Mouse (Mus musculus) left cerebral cortex, postnatal 25 days (tissue): Measurements from ENCODE around the gene Osbp. TPM values are rescaled to one million over a fixed set of nuclear protein-coding genes. Genes with fewer than 3 reads are reported as not detected.
A peak's percentile ranks its signal among the peaks of the same experiment; 100 is the strongest.
"Not testable (repeated sequence)": the region's sequence is repeated elsewhere in the genome, so short reads cannot be mapped to it uniquely, and the experiment has no call there.

Experiments
- DNase-seq, 2 experiments: peaks; one replicate each; pipeline ENCODE4 v3.0.0; 2022; ENCODE audit warnings: low spot score in 2 of 2, mixed read lengths in 1 of 2
- intact Hi-C: fragments of 180-260 bp; cut with DNase I; formaldehyde crosslinking; loops from one replicate; pipeline ENCODE4 v1.15.1; 2025
- total RNA-seq, 2 experiments: library from RNA; stranded (reverse); gene quantifications; 2 replicates each; pipeline ENCODE4 v1.2.3; 2021

Osbp gene
- total RNA-seq, 2 experiments from 2014 or later = 55.3 to 58.9 TPM

DNA sequence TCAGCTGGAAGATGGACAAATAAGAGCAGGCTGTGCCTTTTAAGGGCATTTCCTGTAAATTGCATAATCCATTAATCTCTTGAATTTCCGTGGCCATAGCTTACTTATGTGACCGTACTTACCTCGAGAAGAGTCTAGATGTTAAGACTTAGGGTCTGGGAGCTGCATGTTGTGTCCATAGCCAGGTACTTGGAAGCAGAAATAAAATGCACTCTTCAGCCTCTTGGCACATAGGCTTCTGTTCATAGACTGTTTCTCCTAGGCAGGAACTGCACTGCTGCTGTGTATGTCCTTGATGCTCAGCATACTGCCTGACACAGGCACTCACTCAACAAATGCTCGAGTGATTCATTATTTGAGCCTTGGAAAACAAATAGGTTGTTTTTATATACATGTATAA is 14.7 kb downstream of the Osbp start:
- DNase-seq = no peak
- intact Hi-C loops = loop anchor here (5.0 kb wide), 1 partner anchor 43 kb away; no protein-coding TSS in a partner anchor

DNA sequence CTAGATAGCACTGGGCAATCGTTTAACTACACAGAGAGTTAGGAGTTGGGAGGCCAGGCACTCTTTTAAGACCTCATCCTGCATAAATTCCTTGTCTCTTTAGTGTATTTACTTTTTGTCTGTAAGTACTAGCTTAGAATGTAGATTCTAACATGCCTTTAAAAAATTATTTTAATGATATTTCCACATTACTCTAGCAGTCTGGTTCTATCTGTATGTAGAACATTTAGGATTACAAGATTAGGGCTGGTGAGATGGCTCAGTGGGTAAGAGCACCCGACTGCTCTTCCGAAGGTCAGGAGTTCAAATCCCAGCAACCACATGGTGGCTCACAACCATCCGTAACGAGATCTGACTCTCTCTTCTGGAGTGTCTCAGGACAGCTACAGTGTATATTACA is 18.9 kb downstream of the Osbp start:
- intact Hi-C loops = loop anchor here (5.0 kb wide), 1 partner anchor 47 kb away; no protein-coding TSS in a partner anchor
- DNase-seq = not testable (repeated sequence)

DNA sequence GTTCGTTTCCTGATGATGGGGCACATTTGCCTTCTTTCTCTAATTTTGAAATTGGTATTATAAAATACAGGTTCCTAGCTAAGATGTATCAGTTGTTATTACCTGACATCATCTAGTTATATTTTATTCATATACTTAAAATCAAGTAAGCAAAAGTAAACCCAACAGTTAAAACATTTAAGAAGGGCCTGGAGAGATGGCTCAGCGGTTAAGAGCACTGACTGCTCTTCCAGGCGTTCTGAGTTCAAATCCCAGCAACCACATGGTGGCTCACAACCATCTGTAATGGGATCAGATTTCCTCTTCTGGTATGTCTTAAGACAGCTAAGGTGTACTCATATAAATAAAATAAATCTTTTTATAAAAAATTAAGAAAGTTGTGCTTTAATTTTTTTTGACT is 22.1 kb downstream of the Osbp start:
- intact Hi-C loops = no loop called here
- DNase-seq = no peak

DNA sequence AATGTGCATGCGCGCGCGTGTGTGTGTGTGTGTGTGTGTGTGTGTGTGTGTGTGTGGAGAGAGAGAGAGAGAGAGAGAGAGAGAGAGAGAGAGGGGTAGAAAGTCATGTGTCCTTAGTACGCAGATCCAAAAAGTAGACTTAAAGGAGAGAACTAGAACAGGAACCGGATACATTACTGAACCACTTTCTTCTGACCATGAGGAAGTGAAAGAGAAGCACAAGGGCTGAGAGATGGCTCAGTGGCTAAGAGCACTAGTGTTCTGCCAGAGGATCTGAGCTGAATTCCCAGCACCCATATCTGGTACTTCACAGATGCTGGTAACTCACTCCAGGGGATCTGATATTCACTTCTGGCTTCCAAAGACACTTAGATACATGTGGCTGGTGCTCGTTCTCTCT is 23.6 kb downstream of the Osbp start:
- intact Hi-C loops = no loop called here
- DNase-seq = no peak

DNA sequence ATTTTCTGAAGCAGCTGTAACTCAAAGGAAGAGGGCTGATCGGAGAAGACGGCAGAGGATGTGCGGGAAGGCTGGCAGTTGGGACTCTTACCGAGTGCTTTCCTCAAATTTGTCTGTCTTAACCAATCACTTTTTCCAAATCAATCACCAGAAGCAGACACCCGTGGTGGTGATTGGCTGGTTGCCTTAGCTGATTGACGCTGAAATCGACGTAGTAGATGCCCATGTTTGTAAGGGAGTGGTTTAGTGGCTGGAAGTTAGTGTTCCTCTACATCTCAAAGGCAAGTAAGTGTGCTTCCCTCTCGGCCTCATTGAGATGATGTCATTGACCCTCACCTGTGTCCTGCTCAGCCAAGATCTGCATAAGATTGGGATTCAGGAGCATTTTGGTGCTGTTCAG is 26.3 kb downstream of the Osbp start:
- DNase-seq = no peak
- intact Hi-C loops = loop anchor here (5.0 kb wide), 1 partner anchor 65 kb away; no protein-coding TSS in a partner anchor

DNA sequence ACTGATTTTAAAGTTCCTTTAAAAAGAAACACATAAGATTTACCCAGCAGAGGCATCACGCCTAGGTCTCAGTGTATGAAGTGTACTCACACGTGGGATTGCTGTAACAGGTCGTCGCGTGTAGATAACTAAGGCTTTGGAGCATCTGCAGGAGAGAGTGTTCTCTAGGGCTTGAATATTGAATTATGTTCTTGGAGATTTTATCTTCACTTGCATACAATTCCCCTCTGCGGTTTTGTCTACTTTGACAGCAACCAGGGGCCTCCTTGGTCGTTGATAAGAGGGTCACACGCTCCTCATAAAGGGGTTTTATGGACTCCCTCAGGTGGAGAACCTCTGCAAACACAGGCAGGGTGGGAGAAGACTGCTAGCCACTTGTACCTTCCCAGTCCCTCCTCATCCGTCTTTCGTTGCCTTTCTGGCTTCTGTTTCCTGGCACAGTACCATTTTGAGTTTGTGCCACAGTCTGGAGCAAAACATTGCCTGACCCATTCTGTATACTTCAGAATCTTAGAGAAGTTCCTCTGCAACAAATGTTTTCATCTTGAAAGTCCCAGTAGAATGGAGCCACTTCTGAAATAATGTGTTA is 26.8 kb downstream of the Osbp start:
- DNase-seq = no peak
- intact Hi-C loops = loop anchor here (5.0 kb wide), 1 partner anchor 65 kb away; no protein-coding TSS in a partner anchor

DNA sequence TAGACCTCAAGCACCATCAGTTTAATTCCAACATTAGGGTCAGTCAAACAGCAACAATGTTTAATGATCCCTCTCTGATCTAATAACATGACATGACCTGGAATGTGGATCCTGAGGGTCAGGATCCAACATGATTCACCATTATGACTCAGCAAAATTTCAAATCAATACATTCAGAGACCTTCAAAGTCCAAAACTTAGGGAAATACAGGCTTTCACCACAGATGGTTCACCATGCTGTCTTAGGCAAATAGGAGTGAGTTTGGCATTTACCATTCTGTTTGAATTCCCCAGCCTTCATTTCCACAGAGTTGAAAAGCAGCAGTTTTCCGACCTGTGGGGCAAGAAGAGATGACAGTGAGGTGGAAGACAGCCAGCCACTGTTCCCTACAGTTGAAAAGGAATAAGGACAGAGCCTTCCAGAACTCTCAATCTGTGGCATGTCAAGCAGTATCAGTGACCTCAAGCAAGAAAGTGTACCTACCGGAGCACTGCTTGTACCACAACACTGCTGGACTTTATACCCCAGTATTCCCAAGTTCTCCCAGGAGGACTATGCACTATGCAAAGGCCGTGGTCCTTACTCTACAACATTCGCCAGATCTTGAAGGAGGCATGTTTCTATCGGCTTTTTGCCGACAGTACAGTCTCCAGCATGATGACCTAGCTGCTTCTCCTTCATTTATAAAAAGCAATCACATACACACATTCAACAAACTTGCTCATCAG is 29.1 kb downstream of the Osbp start:
- intact Hi-C loops = loop anchor here (5.0 kb wide), 1 partner anchor 68 kb away; no protein-coding TSS in a partner anchor
- no peak for DNase-seq

DNA sequence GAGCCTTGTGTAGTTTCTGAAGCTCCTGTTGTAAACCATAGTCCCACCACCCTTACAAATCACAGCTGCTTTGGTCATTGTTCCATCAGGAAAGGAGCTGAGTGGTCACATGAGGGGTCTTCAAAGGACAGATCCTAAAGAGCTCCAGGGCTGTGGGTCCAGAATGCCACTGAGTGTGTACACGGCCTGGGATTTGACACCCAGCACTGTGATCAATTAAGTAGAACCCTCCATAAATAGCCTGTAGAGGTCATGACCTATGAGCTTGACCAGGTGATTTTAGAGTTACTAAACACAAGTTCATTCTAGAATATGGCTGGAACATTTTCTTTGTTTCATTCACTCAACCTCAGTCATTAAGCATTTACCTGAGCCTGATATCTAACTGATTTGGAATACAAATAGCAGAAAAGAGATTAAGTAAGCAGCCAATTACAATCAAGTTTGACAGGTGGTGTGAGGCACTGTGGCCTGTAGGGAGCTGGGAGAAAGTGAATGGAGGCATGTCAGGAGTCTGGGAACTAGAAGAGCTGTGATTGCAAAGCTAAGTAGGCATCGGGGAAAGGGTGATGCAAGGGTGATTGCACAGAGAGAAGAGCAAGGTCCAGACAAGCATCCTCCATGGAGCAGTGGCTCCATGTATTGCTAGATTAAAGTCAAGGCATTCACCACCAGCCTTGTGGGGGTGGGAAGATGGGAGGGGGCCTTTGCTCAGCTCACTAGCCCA is 30.1 kb downstream of the Osbp start:
- intact Hi-C loops = no loop called here
- no peak for DNase-seq

DNA sequence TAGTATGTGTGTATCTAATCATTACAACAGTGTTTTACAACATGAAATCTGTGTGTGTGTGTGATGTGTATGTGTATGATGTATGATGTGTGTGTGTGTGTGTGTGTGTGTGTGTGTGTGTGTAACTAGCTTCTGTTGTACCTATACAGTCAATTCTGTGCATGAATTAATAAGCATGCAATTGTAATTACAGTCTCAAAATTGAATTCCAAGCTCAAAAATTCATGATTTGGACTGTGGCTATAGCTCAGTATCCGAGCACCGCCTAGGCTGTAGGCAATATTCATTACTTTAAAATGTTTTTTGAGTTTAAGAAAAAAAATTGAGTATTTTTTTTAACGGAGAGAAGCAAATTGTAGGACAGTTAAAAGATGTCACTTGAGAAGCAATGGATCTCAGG is 35.9 kb downstream of the Osbp start:
- intact Hi-C loops = no loop called here
- DNase-seq = no peak

DNA sequence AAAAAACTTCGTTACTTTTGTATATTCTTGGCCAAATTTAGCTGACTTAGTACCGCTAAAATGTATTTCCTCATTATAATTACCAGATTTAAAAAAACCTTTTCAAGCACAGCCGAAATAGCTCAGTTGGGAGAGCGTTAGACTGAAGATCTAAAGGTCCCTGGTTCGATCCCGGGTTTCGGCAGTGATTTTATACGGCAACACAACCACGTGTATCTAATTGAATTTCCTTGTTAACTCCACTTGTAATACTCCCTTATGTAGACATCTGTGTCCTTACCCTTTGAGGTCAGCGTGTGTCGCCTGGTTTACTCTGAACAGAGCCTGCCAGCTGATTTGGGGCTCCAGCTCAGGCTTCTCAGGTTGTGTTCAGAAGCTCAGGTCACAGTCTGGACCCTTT is 36.4 kb downstream of the Osbp start:
- intact Hi-C loops = no loop called here

DNA sequence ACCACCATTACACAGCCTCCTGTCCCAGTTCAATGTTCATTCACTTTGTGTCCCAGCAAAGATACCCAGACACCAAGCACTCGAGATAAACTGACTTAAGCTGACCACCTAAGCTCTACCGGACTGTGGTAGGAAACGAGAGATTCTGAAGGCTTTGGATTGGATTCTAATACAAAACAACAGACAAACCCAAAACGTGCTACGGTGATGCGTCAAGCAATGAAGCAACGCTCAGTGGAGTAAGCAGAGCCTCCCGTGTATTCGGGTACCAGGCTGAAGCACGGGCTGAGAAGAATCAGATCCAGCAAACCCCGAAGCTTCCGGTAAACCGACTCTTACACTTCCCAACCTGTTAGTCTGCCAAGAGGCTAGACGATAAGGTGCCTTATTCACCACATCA is 37.0 kb downstream of the Osbp start:
- no peak for DNase-seq
- intact Hi-C loops = no loop called here

More for the DNA sequence above, 36.4 kb downstream of the Osbp start:
- peak; percentile 64 to 73 for DNase-seq

DNA sequence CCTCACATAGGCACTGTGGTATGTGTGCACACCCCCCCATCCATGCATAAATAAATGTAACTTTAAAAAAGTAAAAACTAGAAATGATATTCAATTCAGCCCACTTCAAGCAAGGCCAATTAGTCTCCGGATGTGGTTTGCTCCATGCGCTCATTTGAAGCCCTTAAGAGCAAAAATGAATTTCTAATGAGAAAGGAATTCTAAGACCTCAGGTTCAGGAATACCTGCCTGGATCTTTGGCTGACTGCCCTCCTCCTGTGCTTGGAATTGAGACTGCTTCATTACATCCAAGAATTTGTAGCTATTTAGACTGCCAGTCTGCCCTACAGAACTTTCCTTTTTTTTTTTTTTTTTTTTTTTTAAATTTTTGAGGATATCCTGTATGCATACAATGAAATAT is 37.8 kb downstream of the Osbp start:
- intact Hi-C loops = no loop called here
- DNase-seq = no peak

DNA sequence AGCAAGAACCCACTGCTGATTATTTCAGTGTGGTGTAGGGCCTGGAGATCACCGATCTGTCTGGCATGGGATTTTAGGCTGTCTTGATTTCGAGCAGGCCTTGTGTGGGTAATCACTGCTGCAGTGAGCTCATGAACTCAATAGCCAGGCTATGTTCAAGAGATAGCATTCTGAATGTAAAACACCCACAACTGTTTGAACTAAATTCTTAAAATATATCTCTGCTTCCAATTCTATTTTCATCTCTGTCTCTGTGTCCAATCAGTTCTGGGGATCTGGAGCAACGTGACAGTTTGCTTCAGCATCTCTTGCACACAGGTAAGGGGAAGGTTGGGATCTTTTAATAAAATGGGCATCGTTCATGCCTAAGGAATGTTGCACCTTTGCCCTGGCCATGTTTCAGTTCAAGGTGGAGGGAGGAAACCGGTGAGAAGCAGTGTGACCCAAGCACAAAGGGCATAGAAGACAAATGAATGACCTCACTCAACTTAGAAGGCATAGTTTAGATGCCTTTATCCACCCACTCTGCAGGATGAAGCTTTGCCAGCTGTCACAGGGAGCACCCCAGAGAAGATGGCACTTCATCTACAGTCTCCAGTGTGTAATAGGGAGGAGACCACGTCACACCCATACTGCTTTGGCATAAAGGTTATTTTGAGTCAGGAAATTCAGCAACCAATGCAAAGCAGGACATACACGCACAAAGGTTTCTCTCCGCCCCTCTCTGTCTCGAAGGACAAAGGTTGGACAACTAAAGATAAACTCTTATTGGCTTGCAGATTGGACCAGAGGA is 38.7 kb downstream of the Osbp start:
- intact Hi-C loops = loop anchor here (5.0 kb wide), 2 partner anchors 37 to 227 kb away; partner anchors contain the start of gene Osbp
- peak in 1 of 2 experiments; percentile 69 for DNase-seq

DNA sequence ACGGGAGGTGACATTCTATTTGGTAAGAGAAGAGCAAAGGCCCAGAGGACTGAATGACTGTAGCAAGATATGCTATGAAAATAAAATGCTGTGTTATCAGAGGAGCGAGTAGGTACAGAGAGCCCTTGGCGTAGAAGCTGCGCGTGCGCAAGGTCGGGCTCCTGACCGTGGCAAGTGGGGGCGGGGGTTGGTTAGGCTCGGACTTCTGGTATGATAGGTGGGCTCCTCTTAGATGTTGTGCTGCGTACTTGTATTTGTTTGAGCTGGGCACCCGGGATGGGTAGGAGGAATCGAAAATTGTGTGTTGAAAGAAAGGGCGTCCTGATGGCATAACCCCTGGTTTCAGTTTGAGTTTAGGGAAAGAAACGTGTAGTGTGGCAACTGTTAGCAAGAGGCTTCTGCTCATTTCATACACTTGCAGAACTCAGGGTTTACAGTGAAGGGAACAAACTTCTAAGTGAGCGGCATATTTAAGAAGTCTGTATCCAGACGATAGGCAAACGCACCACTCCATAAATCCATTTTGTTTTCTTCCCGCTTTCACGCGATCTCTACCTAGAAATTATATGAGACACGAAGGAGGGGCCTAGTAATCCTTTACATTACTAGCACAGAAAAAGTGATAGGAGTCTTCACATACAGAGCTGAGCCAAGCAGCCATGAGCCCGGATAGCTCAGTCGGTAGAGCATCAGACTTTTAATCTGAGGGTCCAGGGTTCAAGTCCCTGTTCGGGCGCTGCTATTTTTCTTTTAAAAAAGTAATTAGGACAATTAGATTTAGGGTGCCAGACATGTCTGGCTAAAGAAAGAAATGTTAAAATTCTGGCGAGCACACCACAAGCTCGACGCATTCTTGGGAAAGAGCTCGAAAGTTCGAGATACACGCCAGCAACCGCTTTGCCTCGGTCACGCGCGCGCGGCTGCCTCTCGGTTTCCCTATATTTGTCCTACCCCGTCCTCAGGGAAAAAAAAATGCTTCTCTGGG is 39.9 kb downstream of the Osbp start:
- peak; percentile 88 to 96 for DNase-seq
- intact Hi-C loops = loop anchor here (1.0 to 5.0 kb wide), 3 partner anchors 38 to 228 kb away; partner anchors contain the start of gene Osbp

DNA sequence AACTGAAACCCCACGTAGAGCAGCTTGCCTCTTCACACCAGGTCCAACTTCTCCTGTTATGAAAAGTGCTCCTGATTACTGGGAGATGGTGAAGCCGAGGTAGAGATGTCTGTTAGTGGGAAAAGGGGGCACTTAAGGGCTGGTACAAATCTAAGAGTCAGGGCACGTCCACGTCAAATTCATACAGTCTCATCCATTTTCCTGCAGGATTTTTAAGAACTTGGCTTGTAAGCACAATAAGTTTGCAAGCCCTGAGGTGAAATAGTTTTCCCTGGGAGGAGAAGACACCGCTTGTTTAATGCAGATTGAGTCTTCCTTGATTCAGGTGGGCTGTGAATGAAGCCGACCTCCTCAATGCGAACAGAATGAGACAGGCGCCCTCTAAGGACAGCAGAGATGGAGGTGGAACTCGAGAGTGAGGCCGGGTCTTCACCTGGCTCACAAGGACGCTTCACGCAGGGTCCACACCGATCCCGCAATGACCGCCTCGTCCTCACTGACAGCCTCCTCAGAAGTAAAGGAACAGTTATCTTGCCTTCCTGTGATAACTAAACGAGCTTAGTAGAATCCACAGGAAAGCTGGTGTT is 40.7 kb downstream of the Osbp start:
- DNase-seq = peak in 1 of 2 experiments; percentile 43
- intact Hi-C loops = loop anchor here (1.0 to 5.0 kb wide), 3 partner anchors 39 to 229 kb away; partner anchors contain the start of gene Osbp

DNA sequence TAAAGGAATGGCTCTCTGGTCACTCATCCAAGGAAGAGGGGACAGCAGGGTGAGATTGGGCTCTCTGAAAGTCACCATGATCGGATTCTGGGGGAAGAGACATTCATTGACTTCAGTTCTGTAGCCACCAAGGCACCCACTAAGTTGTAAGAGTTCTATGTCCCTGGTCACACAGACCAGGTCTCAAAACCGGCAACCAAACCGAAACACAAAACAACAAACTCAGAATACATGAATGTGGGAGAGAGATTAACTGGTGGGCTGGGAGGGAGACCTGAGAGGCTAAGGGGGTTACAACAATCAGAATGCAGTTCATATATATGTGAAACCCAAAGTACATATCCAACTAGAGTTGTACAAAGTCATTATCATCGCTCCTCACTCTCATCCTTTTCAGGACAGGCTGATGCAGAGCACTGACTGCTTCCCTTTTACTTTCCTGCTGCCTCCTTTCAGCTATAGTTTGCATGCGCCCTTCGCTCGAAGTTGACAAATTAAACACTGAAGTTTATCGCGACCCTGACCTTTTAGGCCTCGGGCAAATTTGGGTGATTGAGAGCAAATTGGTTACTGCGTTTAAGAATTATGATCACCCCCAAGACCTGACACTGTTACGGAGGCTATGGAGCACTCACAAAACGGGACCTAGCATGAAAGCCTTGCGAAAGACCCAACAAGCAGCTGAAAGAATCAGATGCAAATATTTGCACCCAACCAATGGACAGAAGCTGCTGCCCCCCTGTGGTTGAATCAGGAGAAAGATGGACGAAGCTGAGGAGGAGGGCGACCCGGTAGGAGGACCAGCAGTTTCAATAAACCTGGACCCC is 41.6 kb downstream of the Osbp start:
- intact Hi-C loops = loop anchor here (5.0 kb wide), 2 partner anchors 40 to 230 kb away; partner anchors contain the start of gene Osbp

More for the DNA sequence above, 41.6 kb downstream of the Osbp start:
- DNase-seq = no peak
